Mouse (Mus musculus) fibroblast of lung, adult 2 months (primary cell): Measurements from ENCODE around the gene Gpr137b.
A peak's percentile ranks its signal among the peaks of the same experiment; 100 is the strongest.
"Not testable (repeated sequence)": the region's sequence is repeated elsewhere in the genome, so short reads cannot be mapped to it uniquely, and the experiment has no call there.

ENCODE experiments used
- DNase-seq: peaks from one replicate; pipeline ENCODE4 v3.0.0-alpha.2; 2011; ENCODE audit warnings: low read depth

Gpr137b gene

DNA sequence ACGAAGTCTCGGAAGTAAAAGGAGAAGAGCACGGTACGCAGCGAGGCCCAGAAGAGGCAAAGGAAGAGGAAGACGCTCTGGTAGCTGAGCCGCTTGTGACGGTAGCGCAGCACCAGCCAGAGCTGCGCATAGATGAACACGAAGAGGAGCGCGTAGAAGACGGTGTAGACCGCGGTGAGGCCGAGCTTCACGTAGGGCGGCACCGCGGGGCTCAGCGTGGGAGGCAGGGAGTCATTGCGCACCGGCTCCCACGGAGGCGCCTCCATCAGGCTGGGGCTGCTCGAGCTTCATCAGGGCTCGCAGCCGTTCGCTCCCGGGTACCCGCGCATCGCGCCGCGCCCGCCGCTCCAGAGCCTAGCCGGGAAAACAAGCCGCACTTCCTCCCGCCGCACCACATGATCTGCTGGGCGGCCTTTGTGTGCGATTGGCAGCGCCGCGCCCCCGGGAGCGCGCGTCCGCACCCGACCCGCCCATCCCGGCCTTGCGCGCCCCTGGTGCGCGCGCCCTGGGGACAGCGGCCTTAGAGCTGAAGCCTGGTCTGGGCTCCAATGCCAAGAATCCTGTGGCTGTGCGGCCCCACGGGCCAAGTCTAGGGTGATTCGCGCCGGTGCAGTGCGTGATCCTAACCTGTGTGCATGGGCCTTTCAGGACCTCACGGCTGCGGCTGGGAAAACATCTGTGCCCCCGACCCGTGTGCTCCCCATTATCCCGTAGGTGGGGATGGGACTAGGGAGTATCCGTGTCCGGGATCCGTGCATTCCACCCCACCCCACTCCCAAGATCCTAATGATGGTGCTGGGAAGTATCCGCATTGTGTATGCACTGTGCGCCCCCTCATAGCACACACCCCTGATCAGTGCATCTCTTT, at the start of gene Gpr137b:
Gpr137b (minus strand) TSS at position 787 of the 868 bp plus-strand sequence.
- peak; percentile 36 for DNase-seq

DNA sequence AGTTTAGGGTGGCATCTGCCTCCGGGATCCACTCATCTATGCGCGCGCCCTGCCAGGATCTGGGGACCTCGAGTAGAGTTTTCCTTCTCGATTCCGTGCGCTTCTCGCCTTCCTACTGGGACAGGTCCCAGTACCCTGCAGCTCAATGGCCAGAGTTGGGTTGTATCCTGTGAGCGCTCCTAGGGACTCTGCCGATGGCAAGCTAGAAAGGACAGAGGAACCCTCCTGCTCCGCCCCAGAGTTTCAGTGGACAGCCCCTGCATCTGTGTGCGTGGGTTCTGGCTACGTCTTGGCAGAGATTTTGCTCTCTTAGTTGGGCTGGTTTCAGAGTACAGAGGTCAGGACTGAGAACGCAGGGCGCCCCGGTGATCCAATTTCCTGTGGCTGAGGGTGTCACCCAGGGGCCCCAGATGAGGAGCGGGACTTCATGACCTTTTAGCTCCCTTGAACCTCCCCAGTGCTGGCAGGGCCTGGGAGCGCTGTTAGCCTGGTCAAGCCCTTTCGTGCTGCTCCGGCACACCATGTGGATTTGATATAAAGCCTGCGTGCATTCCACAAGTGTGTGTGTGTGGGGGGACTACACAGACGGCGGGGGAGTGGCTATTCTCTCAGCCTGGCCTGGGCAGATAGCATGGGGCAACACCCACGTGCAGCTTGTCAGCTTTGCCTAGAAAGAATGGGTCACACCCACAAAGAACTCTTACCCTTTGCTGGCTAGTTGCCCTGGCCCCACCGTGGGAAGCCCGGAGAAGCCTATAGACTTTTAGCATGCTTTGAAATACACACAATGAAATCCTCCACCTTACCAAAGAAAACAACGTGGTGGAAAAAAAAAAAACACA, 44.5 kb upstream of the Gpr137b start:
- not testable (repeated sequence) for DNase-seq

GRCm38 (mm10) chr13:13437460-13438015, 43.7 kb upstream of the Gpr137b start, which contains the start of gene Nid1:
Gene Nid1, plus strand, starts transcription at chr13:13437551.
- not testable (repeated sequence) for DNase-seq

DNA sequence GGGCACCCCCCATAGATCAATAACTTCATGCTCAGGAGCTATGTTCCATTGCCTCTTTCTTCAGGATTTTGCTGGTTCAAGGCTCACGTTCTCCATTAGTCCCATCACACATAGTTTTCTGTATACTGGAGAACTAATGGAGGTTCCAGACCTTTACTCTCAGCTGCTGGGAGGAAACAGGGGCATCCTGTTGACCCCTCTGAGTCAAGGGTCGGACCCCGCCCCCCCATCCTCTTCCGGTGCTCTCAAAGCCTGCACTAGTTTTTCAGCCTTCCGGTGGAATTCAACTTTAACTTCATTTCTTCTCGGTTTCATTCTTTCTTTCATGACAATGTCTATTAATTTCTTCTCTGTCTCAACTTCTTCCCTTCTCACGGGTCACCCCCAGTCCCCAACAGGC, 42.3 kb upstream of the Gpr137b start:
- DNase-seq = not testable (repeated sequence)

DNA sequence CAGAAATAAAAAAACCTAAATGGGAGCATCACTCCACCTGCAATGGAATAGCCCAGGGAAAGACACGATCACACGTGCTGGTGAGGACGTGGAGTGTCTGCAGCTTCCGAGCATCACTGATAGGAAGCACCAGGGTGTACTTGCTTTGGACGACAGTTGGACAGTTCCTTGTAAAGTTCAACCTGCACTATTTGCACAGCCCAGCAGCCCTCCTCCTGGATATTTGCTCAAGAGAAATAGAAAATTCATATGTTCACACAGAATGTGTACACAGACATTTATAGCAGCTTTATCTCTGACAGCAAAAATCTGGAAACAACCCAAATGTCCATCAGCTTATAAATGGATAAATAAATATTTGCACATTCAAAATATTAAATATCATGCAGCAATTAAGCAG, 29.5 kb upstream of the Gpr137b start:
- DNase-seq = not testable (repeated sequence)

GRCm38 (mm10) chr13:13418859-13419258, 25.0 kb upstream of the Gpr137b start:
- DNase-seq = not testable (repeated sequence)

DNA sequence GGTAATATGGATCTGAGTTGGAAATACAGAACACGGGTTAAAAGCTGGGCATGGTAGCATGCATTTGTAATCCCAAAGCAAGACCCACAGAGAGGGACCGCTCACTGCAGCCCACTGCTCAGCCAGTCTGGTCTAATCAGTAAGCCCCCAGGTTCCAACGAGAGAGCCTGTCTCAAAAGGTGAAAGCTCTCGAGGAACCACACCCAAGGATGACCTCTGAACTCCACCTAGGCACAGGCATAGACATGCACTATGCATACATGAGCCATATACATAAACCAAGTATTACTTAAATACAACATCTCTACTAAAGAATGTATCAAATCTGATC, 22.2 kb upstream of the Gpr137b start:
- not testable (repeated sequence) for DNase-seq

DNA sequence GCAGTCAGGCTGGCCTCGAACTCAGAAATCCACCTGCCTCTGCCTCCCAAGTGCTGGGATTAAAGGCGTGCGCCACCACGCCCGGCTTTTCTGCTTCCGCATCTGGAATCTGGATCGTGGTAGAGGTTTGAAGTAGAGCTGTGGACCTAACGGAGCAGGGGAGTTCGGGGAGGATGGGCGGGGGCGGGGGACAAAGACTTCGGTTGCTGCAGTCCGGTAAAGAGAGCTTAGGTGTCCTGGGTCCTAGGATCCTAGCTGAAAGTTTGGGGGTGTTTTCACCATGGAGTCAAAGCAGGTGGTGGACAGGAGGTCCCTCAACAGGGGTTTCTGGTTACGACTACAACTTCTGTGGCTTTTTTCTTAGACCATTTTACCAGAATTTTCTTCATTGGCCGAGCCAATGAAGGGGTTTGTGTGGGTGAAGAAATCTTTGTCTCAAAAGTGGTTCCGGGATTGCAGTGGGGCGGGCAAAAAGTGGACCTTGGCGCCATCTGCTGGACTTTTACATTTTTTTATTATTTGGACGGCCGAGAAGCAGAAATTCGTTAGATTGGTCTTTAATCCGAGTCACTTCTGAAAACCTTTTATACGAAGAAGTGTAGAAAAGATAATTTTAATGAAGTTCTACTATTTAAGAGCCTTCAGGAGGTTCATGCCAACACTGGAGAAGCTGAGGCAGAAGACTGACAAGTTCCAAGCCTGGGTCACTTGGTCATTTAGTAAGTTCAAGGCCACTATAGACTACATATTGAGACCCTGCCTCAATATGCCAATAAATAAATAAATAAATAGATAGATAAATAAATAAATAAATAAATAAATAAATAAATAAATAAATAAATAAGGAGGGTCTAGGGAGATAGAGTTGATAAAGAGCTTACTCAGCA, 21.5 kb upstream of the Gpr137b start:
- DNase-seq = not testable (repeated sequence)

GRCm38 (mm10) chr13:13414206-13414605, 20.4 kb upstream of the Gpr137b start:
- DNase-seq = no peak

DNA sequence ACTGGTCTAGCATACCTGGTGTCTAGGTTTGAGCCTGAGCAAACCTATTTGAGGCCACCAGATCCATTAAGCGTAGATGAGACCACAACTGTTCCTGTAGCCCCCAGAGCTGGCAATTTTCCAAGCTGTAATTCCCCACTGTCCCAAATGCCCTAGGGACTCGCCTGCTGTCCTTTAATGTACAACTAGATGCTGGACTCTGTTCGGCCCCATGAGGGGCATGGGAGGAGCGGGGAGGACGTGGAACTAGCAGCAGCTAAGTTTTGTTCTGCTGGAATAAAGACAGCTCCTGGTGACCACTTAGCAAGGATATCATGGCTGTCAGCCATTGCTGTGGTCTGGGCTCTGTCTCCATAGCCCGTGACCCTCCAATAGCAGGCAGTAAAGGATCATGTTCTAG, 11.7 kb upstream of the Gpr137b start:
- not testable (repeated sequence) for DNase-seq

DNA sequence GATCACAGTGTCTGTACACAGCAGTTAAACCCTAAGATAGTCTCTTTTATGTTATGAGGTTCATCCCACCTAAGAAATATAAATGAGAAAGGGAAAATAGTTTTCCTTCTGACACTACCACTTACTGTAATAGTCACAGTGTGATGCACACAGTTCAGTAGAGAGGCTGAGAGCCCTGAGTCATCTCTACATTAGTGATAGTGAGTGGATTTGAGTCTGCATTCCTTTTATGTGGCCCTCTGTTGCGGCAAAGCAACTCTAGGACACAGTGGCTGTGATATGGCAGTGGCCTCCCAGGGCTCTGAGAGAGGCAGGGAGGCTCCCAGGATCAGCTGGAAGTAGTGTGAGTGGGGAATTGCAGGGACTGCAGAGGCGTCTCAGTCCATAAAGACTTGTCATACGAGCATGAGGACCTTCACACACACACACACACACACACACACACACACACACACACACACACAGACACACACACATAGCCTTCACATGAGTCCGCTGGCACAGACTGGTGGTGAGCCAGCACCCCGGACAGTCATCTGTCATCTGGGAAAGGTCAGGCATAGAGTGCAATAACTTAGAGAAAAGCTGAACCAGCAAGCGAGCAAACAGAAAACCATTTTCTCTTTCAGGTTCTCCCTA, 10.8 kb upstream of the Gpr137b start:
- not testable (repeated sequence) for DNase-seq

GRCm38 (mm10) chr13:13403839-13404238, 10.0 kb upstream of the Gpr137b start:
- not testable (repeated sequence) for DNase-seq

DNA sequence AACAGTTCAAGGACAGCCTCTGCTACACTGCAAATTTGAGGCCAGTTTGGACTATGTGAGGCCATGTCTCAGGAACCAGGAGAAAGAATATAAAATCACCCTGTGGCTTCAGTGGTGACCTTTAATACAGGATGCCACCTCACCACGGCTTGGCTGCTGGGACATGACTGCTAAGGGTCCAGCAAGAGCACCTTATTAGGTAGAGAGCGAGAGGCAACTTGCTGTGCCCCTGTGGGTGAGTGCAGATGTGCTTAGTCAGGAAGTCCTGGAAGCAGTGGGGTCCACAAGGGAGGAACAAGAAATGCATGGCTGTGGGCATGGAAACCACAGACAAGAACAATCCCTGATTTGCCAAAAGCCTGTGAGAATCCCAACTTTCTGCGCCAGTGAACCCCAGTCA, 9.6 kb upstream of the Gpr137b start:
- not testable (repeated sequence) for DNase-seq

GRCm38 (mm10) chr13:13402818-13403217, 9.0 kb upstream of the Gpr137b start:
- not testable (repeated sequence) for DNase-seq

DNA sequence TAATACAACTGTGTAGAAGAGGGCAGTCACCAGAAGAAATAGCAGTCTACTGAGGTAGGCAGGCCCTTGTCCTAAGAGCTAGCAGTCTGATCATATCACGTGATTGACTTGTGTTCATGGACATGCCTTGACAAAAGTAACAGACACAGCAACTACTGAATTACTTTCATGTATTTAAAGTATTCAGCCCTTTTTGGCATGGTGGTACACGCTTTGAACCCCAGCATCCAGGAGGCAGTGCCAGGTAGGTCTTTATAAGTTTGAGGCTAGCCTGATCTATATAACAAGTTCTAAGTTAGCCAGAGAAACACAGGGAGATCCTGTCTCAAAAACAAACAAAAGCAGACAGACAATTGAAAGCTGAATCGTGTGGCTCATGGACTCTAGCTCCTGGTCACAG, 7.0 kb upstream of the Gpr137b start:
- not testable (repeated sequence) for DNase-seq

- DNase-seq = not testable (repeated sequence)
These were observed 232 bp upstream of the Gpr137b start for GRCm38 (mm10) chr13:13394096-13394395.

GRCm38 (mm10) chr13:13378168-13378859, 15.5 kb downstream of the Gpr137b start:
- not testable (repeated sequence) for DNase-seq

DNA sequence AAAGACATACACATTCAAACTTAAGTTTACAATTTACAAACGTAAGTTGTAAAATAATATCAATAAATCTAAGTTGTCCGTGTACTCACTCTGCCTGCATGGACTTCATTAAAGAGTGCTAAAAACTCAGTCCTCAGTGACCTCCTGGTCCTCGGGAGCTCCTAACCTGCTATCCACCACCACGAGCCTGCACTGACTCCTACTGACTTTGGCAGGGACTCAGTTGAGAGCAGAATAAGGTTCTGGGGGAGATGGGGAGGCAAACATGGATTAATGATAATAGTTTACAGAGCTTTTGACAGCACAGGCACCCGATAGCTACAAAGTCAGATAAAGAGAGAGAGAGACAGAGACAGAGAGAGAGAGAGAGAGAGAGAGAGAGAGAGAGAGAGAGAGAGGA, 16.6 kb downstream of the Gpr137b start:
- no peak for DNase-seq

- not testable (repeated sequence) for DNase-seq
These were observed 19.8 kb downstream of the Gpr137b start for GRCm38 (mm10) chr13:13373965-13374364.

DNA sequence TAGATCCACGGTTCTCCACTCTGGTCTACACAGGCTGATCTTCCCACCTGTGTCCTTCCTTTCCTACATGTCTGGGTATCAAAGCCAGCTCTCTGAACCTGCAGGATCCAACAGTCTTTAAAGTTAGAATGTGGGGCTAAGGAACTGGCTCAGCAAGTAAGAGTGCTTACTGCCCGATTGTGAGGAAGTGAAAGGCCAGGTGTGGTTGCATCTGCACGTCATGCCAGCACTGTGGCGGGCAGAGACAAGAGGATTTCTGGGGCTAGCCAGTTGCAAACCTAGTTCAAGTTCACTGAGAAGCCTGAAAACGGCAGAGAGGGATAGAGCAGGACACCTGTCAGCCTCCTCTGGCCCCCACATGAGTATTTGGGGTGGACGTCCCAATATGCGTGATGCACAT, 22.4 kb downstream of the Gpr137b start:
- not testable (repeated sequence) for DNase-seq
